Mouse (Mus musculus) midbrain, embryonic 14.5 days (tissue): ENCODE measurements around the gene Mapk10. TPM values are rescaled to one million over a fixed set of nuclear protein-coding genes. Genes with fewer than 3 reads are reported as not detected.
"Not testable (repeated sequence)": the region's sequence is repeated elsewhere in the genome, so short reads cannot be mapped to it uniquely, and the experiment has no call there.

Experiments used
- ATAC-seq: fragments of 200-750 bp; cut with Nextera tagmentation; 2 replicates; pipeline ENCODE4 v1.8.0; 2017; ENCODE audit warnings: moderate number of reproducible peaks, moderate library complexity; ENCODE audit not compliant: low FRiP score, low TSS enrichment
- DNase-seq: peaks from one replicate; pipeline ENCODE4 v3.0.0-alpha.2; 2015
- H3K27ac ChIP-seq: fragments of 300-500 bp; sonication (generic); replicated peaks from 2 replicates; pipeline ENCODE4 v1.5.1; 2014; ENCODE audit warnings: mild to moderate bottlenecking, low read depth, low read length, moderate library complexity
- H3K27me3 ChIP-seq: fragments of 300-500 bp; sonication (generic); 2 replicates; pipeline ENCODE4 v1.6.1; 2014; ENCODE audit warnings: low read length, control low read depth, mixed read lengths; ENCODE audit not compliant: control insufficient read depth, insufficient read depth
- H3K36me3 ChIP-seq: fragments of 300-500 bp; sonication (generic); 2 replicates; pipeline ENCODE4 v1.6.1; 2014; ENCODE audit warnings: low read length, control low read depth; ENCODE audit not compliant: control insufficient read depth, insufficient read depth
- H3K4me1 ChIP-seq: fragments of 300-500 bp; sonication (generic); 2 replicates; pipeline ENCODE4 v1.6.1; 2014; ENCODE audit warnings: mild to moderate bottlenecking, antibody characterized with exemption, low read length, control low read depth; ENCODE audit not compliant: control insufficient read depth, insufficient read depth
- H3K4me2 ChIP-seq: fragments of 300-500 bp; sonication (generic); 2 replicates; pipeline ENCODE4 v1.6.1; 2014; ENCODE audit warnings: mild to moderate bottlenecking, low read length, moderate library complexity
- H3K4me3 ChIP-seq: fragments of 300-500 bp; sonication (generic); replicated peaks from 2 replicates; pipeline ENCODE4 v1.5.1; 2014; ENCODE audit warnings: low read depth, low read length
- H3K9ac ChIP-seq: fragments of 300-500 bp; sonication (generic); replicated peaks from 2 replicates; pipeline ENCODE4 v1.6.1; 2014; ENCODE audit warnings: mild to moderate bottlenecking, low read length, moderate library complexity
- H3K9me3 ChIP-seq: fragments of 300-500 bp; sonication (generic); 2 replicates; pipeline ENCODE4 v1.6.1; 2016; ENCODE audit warnings: low read length, control low read depth, mixed read lengths; ENCODE audit not compliant: control insufficient read depth
- WGBS: fragments of 180-500 bp; shearing (Covaris S2); extraction: QIAGEN DNeasy Blood & Tissue Kit; methylation state at CpG from one replicate; pipeline ENCODE4 v1.1.7; 2014; 5-methylcytosine and 5-hydroxymethylcytosine counted together
- polyA plus RNA-seq: library from polyadenylated mRNA; unstranded; fragments of >200 nt; fragmentation: Nextera tagmentation; extraction: Ambion mirVana; gene quantifications from 2 replicates; pipeline ENCODE4 v1.2.1, GENCODE M21; 2014

Gene Mapk10
- polyA plus RNA-seq, 1 experiment from 2014 or later = 132 TPM

GRCm38 (mm10) chr5:102952918-102953317, 258.2 kb downstream of the Mapk10 start:
- H3K27ac ChIP-seq = no peak overlapping the region
- H3K4me2 ChIP-seq = no peak overlapping the region
- H3K4me1 ChIP-seq = no peaks in the 10 kb centered on the region
- no peak overlapping the region for H3K4me3 ChIP-seq
- ATAC-seq = no peak
- H3K9ac ChIP-seq = no peak overlapping the region
- no peak for DNase-seq
- H3K36me3 ChIP-seq = 0 out of 2 replicates have a peak, but pooled peaks cover 3% of the 10 kb centered on the region
- H3K9me3 ChIP-seq = no peaks in the 10 kb centered on the region
- no peaks in the 10 kb centered on the region for H3K27me3 ChIP-seq
- 82% methylated on average over 3 of the region's 3 CpGs for WGBS

GRCm38 (mm10) chr5:102947061-102947711, 263.9 kb downstream of the Mapk10 start:
- H3K9ac ChIP-seq = no peak overlapping the region
- 84% methylated on average over 8 of the region's 8 CpGs for WGBS
- ATAC-seq (no peak), DNase-seq (no peak)
- H3K27me3 ChIP-seq = no peaks in the 10 kb centered on the region
- no peaks in the 10 kb centered on the region for H3K9me3 ChIP-seq
- no peak overlapping the region for H3K4me2 ChIP-seq
- H3K36me3 ChIP-seq = 0 out of 2 replicates have a peak, but pooled peaks cover 6% of the 10 kb centered on the region
- no peak overlapping the region for H3K4me3 ChIP-seq
- no peak overlapping the region for H3K27ac ChIP-seq
- no peaks in the 10 kb centered on the region for H3K4me1 ChIP-seq

- Histone ChIP-seq H3K4me3 (no peak overlapping the region), H3K9ac (no peak overlapping the region), H3K9me3 (no peaks in the 10 kb centered on the region), H3K36me3 (0 out of 2 replicates have a peak, but pooled peaks cover 6% of the 10 kb centered on the region), H3K4me1 (no peaks in the 10 kb centered on the region), H3K4me2 (no peak overlapping the region), H3K27ac (no peak overlapping the region), H3K27me3 (no peaks in the 10 kb centered on the region)
- WGBS = 94% methylated on average over 8 of the region's 8 CpGs
- DNase-seq (no peak), ATAC-seq (no peak)
Observed at GRCm38 (mm10) chr5:102946625-102947024, 264.5 kb downstream of the Mapk10 start.

GRCm38 (mm10) chr5:102943864-102944630, 267.1 kb downstream of the Mapk10 start:
- H3K4me1 ChIP-seq, H3K9me3 ChIP-seq, H3K27me3 ChIP-seq, H3K4me3 ChIP-seq, H3K36me3 ChIP-seq, H3K4me2 ChIP-seq, H3K9ac ChIP-seq, H3K27ac ChIP-seq, ATAC-seq: not testable (repeated sequence)
- 84% methylated on average over 17 of the region's 17 CpGs for WGBS
- DNase-seq = peak; percentile 57

- Histone ChIP-seq H3K36me3 (peaks cover 12% of the 10 kb centered on the region), H3K9ac (no peak overlapping the region), H3K27me3 (no peaks in the 10 kb centered on the region), H3K4me2 (no peak overlapping the region), H3K4me3 (no peak overlapping the region), H3K9me3 (no peaks in the 10 kb centered on the region), H3K4me1 (no peaks in the 10 kb centered on the region), H3K27ac (no peak overlapping the region)
- 45% methylated on average over 6 of the region's 6 CpGs for WGBS
- DNase-seq = no peak
- no peak for ATAC-seq
Observed at GRCm38 (mm10) chr5:102930161-102930560, 281.0 kb downstream of the Mapk10 start.

GRCm38 (mm10) chr5:102926786-102927185, 284.3 kb downstream of the Mapk10 start:
- DNase-seq (no peak), ATAC-seq (no peak)
- Histone ChIP-seq H3K9me3 (no peaks in the 10 kb centered on the region), H3K4me1 (no peaks in the 10 kb centered on the region), H3K27me3 (no peaks in the 10 kb centered on the region), H3K27ac (no peak overlapping the region), H3K4me2 (no peak overlapping the region), H3K36me3 (peaks cover 36% of the 10 kb centered on the region), H3K9ac (no peak overlapping the region), H3K4me3 (no peak overlapping the region)
- WGBS = 67% methylated on average over 5 of the region's 5 CpGs

- no peak overlapping the region for H3K4me3 ChIP-seq
- WGBS = 67% methylated on average over 2 of the region's 2 CpGs
- H3K27me3 ChIP-seq = no peaks in the 10 kb centered on the region
- no peak overlapping the region for H3K27ac ChIP-seq
- H3K4me1 ChIP-seq = no peaks in the 10 kb centered on the region
- no peaks in the 10 kb centered on the region for H3K9me3 ChIP-seq
- ATAC-seq (no peak), DNase-seq (no peak)
- peaks cover 47% of the 10 kb centered on the region for H3K36me3 ChIP-seq
- H3K9ac ChIP-seq = no peak overlapping the region
- no peak overlapping the region for H3K4me2 ChIP-seq
Observed at GRCm38 (mm10) chr5:102920199-102920598, 290.9 kb downstream of the Mapk10 start.

- DNase-seq = peak; percentile 39
- 25% methylated on average over 13 of the region's 13 CpGs for WGBS
- no peak for ATAC-seq
- Histone ChIP-seq H3K9ac (no peak overlapping the region), H3K27me3 (no peaks in the 10 kb centered on the region), H3K4me3 (no peak overlapping the region), H3K36me3 (no peaks in the 10 kb centered on the region), H3K27ac (peak overlapping the region; percentile 53), H3K4me2 (peak overlapping the region; percentile 11; the same call in 1 of the 2 replicates), H3K9me3 (no peaks in the 10 kb centered on the region), H3K4me1 (peaks cover 7% of the 10 kb centered on the region; the same call in 1 of the 2 replicates)
Observed at GRCm38 (mm10) chr5:102905441-102906211, 305.5 kb downstream of the Mapk10 start.
